Mouse (Mus musculus) megakaryocyte-erythroid progenitor cell, adult 5-6 weeks (primary cell): ENCODE results near the gene Rxfp1. TPM values are rescaled to one million over a fixed set of nuclear protein-coding genes. Genes with fewer than 3 reads are reported as not detected.
"Not testable (repeated sequence)": the region's sequence is repeated elsewhere in the genome, so short reads cannot be mapped to it uniquely, and the experiment has no call there.

Source experiments
- ATAC-seq: replicated peaks from 2 replicates; pipeline ENCODE4 v1.8.0; 2016; ENCODE audit warnings: mild to moderate bottlenecking, inconsistent platforms; ENCODE audit not compliant: severe bottlenecking, poor library complexity, low FRiP score, low TSS enrichment
- total RNA-seq, 2 experiments: library from RNA; stranded (forward) in 1 of 2; stranded (reverse) in 1 of 2; fragments of 200-1000, 215-1000 nt in 1 of 2; fragments of >200 nt in 1 of 2; fragmentation: Nextera tagmentation in 1 of 2; gene quantifications; 2 replicates each; pipeline ENCODE4 v1.2.3; 2014 to 2017

Gene Rxfp1
- not detected in 2 replicates for total RNA-seq (2014; fragmentation: Nextera tagmentation)
- not detected in 2 replicates for total RNA-seq (2017)

GRCm38 (mm10) chr3:79737780-79738179, at the start of gene Rxfp1:
TSS of gene Rxfp1 (minus strand) at chr3:79737880.
- ATAC-seq, result no peak

GRCm38 (mm10) chr3:79784362-79784736, 46.7 kb upstream of the Rxfp1 start:
- no peak for ATAC-seq

- ATAC-seq, result no peak
Measured at GRCm38 (mm10) chr3:79783630-79784361, 46.1 kb upstream of the Rxfp1 start.

GRCm38 (mm10) chr3:79772701-79773100, 35.0 kb upstream of the Rxfp1 start:
- ATAC-seq, result no peak

- no peak for ATAC-seq
Measured at GRCm38 (mm10) chr3:79753736-79754135, 16.1 kb upstream of the Rxfp1 start.

GRCm38 (mm10) chr3:79746585-79746984, 8.9 kb upstream of the Rxfp1 start:
- no peak for ATAC-seq

- ATAC-seq, result no peak
Measured at GRCm38 (mm10) chr3:79745101-79745500, 7.4 kb upstream of the Rxfp1 start.

GRCm38 (mm10) chr3:79744415-79744814, 6.7 kb upstream of the Rxfp1 start:
- no peak for ATAC-seq

- ATAC-seq, result no peak
Measured at GRCm38 (mm10) chr3:79740351-79740750, 2.7 kb upstream of the Rxfp1 start.

GRCm38 (mm10) chr3:79738451-79738850, 771 bp upstream of the Rxfp1 start:
- ATAC-seq, result no peak

- ATAC-seq, result no peak
Measured at GRCm38 (mm10) chr3:79726506-79727075, 11.1 kb downstream of the Rxfp1 start.

GRCm38 (mm10) chr3:79720756-79721484, 16.8 kb downstream of the Rxfp1 start:
- ATAC-seq, result no peak

GRCm38 (mm10) chr3:79706436-79706835, 31.2 kb downstream of the Rxfp1 start:
- no peak for ATAC-seq

- ATAC-seq, result no peak
Measured at GRCm38 (mm10) chr3:79703135-79703534, 34.5 kb downstream of the Rxfp1 start.

- no peak for ATAC-seq
Measured at GRCm38 (mm10) chr3:79691957-79692356, 45.7 kb downstream of the Rxfp1 start.

GRCm38 (mm10) chr3:79690111-79690651, 47.5 kb downstream of the Rxfp1 start:
- no peak for ATAC-seq

- ATAC-seq, result not testable (repeated sequence)
Measured at GRCm38 (mm10) chr3:79688101-79688500, 49.6 kb downstream of the Rxfp1 start.

GRCm38 (mm10) chr3:79683529-79683928, 54.2 kb downstream of the Rxfp1 start:
- ATAC-seq, result no peak

- ATAC-seq, result no peak
Measured at GRCm38 (mm10) chr3:79682351-79683132, 55.1 kb downstream of the Rxfp1 start.

- no peak for ATAC-seq
Measured at GRCm38 (mm10) chr3:79676411-79676810, 61.3 kb downstream of the Rxfp1 start.
